Mouse (Mus musculus) lung, adult 18-20 months (tissue): Measurements from ENCODE around the gene Zmynd8.
A peak's percentile ranks its signal among the peaks of the same experiment; 100 is the strongest.

Experiments used
- DNase-seq, 2 experiments: peaks; one replicate each; pipeline ENCODE4 v3.0.0; 2022; ENCODE audit warnings: mixed read lengths in 2 of 2

Gene Zmynd8

GRCm38 (mm10) chr2:165793283-165793638 is 105.6 kb downstream of the Zmynd8 start:
- no peak for DNase-seq

DNA sequence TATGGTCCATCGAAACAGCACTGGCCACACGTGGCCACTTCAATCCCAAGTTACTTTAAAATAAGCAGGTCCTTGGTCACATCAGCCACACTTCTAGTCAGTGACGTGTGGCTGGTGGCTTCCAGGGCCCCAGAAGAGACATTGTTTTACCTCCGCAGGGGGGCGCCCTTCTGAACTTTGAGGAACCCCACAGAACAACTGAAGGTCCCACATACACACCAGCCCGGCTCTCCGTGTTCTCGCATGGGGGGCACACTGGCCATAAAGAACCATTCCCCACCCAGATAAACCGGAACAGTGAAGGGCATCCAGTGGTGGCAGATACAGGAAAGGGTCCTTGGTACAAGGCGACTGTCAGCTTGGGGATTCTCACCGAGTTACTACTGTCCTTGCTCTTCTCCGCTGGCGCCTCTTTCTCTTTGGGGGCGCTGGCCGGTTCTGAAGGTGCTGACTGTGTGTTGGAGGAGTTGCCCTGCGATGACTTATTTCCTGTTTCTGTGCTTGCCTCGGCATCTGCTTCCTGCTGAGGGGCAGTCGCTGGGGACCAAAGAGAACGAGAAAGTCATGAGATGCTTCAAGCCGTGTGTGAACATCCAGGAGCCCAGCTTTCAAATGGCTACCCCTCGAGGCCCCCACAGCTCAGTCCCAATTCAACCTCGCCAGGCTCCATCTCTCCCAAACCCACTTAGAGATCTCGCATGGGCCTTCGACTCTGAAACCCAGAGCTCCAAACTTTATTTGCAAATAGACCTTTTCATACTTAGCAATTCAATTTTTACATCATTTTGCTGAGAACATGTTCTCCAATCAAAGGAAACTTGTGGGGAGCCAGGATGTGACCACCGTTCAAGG is 106.2 kb downstream of the Zmynd8 start:
- DNase-seq: no peak

- peak; percentile 35 to 48 for DNase-seq
These were observed 107.2 kb downstream of the Zmynd8 start for GRCm38 (mm10) chr2:165791657-165792056.

DNA sequence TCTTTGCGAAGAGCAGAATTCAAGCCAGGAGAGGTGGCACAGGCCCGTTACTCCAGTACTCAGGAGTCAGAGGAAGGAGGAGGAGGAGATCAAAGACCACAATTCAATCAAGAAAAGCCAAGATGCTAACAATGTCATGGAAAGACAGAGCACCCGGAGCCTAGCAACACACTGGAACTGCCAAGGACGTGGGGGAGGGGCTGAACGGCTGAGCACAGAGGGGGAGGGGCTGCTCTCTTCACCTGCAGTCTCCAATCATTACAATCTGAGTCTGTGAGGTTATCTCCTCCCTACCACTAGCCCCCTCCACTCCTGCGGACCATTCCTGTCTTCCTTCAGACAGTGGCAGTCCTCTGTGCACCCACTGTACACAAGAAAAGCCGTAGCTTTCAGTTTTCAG is 107.8 kb downstream of the Zmynd8 start:
- no peak for DNase-seq

DNA sequence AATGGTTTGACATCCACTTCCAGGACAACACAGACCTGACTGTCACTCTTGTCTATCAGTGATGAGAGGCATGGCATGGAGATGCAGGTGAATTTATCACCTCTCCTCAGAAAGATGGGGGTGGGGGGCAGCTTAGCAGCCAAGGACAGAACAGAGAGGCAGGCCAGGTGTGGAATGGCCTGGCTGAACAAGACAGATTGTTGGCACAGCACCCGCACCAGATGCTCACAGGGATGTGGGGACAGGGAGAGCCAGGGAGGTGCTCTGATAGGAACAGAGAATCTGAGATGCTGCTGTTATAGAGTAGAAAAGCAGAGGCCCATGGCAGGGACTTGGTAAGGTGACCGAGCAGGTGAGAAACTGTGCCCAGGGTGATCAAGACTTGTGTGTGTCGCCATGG is 109.1 kb downstream of the Zmynd8 start:
- no peak for DNase-seq

GRCm38 (mm10) chr2:165788796-165789195 is 110.0 kb downstream of the Zmynd8 start:
- DNase-seq: no peak

GRCm38 (mm10) chr2:165788005-165788404 is 110.8 kb downstream of the Zmynd8 start:
- peak; percentile 72 to 84 for DNase-seq

DNA sequence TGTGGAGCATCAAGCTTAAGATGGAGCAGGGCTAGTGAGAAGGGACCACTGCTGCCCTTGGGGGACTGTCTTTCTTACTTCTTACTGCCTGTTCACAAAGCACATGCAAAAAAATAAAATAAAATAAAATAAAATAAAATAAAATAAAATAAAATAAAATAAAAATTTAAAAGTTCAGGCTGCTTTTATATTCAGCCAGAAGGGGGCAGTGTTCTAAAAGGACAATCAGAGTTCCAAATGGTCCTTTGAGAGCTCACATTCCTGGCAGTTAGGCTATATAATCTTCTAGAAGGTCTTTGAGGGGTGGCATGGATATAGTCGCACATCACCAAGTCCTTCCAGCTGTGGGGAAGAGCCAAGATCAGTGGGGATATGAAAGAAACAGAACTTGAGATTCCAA is 112.3 kb downstream of the Zmynd8 start:
- no peak for DNase-seq

DNA sequence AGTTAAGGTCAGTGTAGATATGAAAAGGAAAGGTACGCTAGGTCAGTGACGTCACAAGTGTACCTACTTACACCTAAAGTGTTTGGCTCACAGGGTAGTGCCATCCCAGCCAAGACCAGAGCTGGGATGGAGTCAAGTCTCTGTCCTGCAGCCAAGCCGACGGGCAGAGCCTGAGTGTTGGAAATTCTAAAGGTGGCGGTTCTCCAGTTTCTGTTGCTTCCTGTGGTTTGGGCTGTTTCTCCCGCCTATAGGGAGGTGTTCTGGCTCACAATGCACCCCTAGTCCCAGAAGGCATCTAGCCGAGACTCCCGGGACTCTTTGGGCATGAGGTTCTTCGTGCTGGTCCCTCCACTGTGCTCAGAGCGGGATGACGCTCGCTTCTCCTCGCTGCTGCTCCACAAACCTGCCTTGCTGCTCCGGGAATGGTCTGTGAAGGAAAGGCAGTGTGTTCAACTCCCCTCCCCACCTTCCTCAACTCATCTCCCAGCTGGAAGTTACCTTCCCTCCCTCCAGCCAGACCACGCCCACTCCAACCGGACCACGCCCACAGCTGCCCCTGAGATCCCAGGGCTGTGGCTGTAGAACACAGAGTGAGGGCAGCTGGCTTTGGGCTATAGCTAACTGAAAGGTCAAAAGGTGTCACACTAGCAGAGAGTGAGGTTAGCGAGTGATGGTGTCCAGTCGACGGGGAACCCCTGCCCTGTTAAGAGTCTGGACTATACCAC is 113.3 kb downstream of the Zmynd8 start:
- DNase-seq: no peak

DNA sequence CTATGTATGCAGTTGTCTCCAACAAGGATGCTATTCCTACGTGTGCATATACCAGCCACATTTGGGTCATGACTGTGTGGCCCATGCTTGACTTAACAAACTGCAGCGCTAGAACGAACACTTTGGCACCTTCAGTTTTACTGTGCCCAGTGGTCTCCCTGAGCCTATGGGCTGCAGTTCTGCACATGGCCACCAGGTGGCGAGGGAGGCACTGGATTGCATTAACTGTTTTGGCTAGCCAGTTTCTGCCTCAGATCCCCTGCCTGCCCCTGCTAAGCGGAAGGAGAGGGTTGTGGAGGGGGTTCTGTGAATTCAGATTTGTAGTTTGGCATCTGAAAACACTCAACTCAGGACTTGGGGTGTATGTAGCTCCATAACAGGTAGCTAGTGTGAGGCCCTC is 116.5 kb downstream of the Zmynd8 start:
- DNase-seq: peak; percentile 50 to 70

GRCm38 (mm10) chr2:165778927-165779326 is 119.9 kb downstream of the Zmynd8 start:
- peak; percentile 66 to 70 for DNase-seq

- no peak for DNase-seq
These were observed 129.4 kb downstream of the Zmynd8 start for GRCm38 (mm10) chr2:165769375-165769948.

GRCm38 (mm10) chr2:165768805-165769358 is 129.9 kb downstream of the Zmynd8 start:
- DNase-seq: no peak

- DNase-seq: no peak
These were observed 139.3 kb downstream of the Zmynd8 start for GRCm38 (mm10) chr2:165759421-165759985.

DNA sequence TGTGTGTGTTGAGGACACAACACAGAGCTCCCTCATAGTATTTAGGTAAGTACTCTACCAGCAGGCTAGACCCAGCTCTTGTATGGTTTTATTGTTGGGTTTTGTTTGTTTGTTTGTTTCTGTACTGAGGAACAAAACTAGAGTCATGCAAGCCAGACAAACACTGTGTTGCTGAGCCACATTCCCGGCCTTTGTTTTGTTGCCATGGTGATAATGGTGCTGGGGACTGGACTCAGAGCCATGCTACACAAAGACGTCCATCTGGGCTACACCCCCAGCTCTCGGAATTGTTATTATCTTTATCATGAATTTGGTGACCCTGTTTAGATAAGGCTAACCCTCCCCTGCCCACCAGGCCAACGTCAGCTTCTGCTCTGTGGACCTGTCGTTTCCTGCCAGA is 140.3 kb downstream of the Zmynd8 start:
- peak in 1 of 2 experiments; percentile 47 for DNase-seq

- DNase-seq: no peak
These were observed 141.0 kb downstream of the Zmynd8 start for GRCm38 (mm10) chr2:165757799-165758198.

DNA sequence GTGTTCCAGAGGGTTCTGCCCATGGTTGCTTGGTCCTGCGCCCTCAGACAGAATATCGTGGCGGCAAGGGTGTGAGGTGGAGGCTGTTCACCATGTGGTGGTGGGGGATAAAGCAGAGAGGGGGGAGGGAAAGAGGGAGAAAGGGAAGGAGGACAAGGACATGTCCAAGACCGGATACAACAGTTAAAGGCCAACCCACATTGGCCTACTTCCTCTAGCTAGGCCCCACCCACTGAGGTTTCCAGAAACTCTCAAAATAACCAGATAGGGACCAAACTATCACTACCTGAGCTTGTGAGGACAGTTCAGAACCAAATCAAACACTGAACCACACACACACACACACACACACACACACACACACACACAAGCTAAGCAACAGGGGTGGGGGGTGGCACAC is 146.1 kb downstream of the Zmynd8 start:
- no peak for DNase-seq

DNA sequence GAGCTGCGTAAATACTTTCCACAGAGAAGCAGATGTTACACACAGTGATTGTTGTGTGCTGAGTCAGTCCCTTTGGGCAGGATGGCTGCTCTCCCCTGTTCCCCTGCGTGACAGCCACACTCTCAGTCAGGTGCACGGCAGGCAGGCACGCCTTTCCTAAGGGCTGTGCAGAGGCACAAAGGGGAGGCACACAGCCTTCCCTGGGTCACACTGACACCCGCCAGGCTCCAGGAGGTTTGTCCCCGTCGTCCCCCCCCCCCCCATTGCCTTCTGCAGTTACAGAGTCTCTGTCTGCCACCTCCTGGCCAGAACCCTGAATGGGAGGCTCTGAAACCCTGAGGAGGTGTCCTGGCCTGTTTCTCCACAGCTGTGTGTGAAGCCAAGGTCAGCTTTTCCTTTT is 147.7 kb downstream of the Zmynd8 start:
- DNase-seq: peak in 1 of 2 experiments; percentile 18

- DNase-seq: no peak
These were observed 150.4 kb downstream of the Zmynd8 start for GRCm38 (mm10) chr2:165748426-165748825.

GRCm38 (mm10) chr2:165747975-165748374 is 150.8 kb downstream of the Zmynd8 start:
- peak; percentile 25 to 28 for DNase-seq

GRCm38 (mm10) chr2:165745306-165746098 is 153.3 kb downstream of the Zmynd8 start:
- no peak for DNase-seq

DNA sequence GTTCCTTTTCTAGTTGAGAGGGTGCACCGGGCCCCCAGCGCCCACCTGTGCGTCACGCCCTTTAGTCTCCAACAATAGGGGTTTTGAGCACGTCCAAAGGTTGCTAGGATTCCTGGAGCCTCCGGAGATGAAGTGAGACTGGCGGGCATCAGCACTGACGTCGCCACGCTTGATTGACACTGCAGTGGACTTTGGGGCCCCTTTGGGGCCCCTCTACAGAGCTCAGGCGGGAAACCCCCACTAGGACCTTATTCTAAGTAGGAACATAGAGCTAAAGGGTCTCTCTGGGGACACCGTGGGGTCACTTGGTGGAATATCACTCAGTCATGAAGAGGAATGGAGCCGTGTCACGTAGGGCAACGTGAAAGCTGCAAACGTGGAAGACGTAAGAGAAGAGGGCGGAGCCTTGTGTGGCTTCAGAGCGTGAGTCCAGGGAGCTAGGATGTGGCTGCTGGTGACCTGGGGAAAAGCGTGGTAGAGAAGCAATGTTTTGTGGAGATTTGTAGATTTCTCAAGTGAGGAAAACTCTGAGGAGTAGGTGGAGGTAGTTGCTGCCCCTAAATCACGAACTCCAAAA is 156.5 kb downstream of the Zmynd8 start:
- DNase-seq: no peak
